Mouse (Mus musculus) embryonic fibroblast, embryonic 13.5 days (primary cell): ENCODE measurements around the gene 1810013L24Rik.

ENCODE experiments used
- CTCF ChIP-seq: IDR thresholded peaks from 2 replicates; pipeline ENCODE4 v1.5.1; 2011; ENCODE audit warnings: mild to moderate bottlenecking, control low read depth, low read length, moderate library complexity, borderline replicate concordance; ENCODE audit not compliant: insufficient read depth
- POLR2A ChIP-seq: IDR thresholded peaks from 2 replicates; pipeline ENCODE4 v1.6.1; 2011; ENCODE audit warnings: low read depth, mild to moderate bottlenecking, control low read depth, low read length, moderate library complexity

- TF ChIP-seq CTCF (no peak), POLR2A (no peak)
Measured at GRCm38 (mm10) chr16:8845986-8846385, 16.1 kb downstream of the 1810013L24Rik start.
